Mouse (Mus musculus) kidney, embryonic 14.5 days (tissue): Measurements from ENCODE around the gene Grin2b. TPM values are rescaled to one million over a fixed set of nuclear protein-coding genes. Genes with fewer than 3 reads are reported as not detected.

Experiments used
- ATAC-seq: fragments of 200-750 bp; cut with Nextera tagmentation; 2 replicates; pipeline ENCODE4 v1.8.0; 2017; ENCODE audit warnings: moderate number of reproducible peaks, mild to moderate bottlenecking, moderate TSS enrichment, moderate library complexity; ENCODE audit not compliant: low FRiP score, low TSS enrichment
- H3K27ac ChIP-seq: fragments of 300-500 bp; sonication (generic); 2 replicates; pipeline ENCODE4 v1.5.1; 2014; ENCODE audit warnings: low read depth, mild to moderate bottlenecking, low read length, moderate library complexity, mixed read lengths
- H3K27me3 ChIP-seq: fragments of 300-500 bp; sonication (generic); 2 replicates; pipeline ENCODE4 v1.6.1; 2014; ENCODE audit warnings: mild to moderate bottlenecking, low read length; ENCODE audit not compliant: control insufficient read depth, insufficient read depth
- H3K36me3 ChIP-seq: fragments of 300-500 bp; sonication (generic); 2 replicates; pipeline ENCODE4 v1.6.1; 2014; ENCODE audit warnings: low read length, mixed read lengths; ENCODE audit not compliant: control insufficient read depth, insufficient read depth
- H3K4me1 ChIP-seq: fragments of 300-500 bp; sonication (generic); 2 replicates; pipeline ENCODE4 v1.6.1; 2014; ENCODE audit warnings: low read length, mixed read lengths; ENCODE audit not compliant: control insufficient read depth, insufficient read depth
- H3K4me2 ChIP-seq: fragments of 300-500 bp; sonication (generic); replicated peaks from 2 replicates; pipeline ENCODE4 v1.6.1; 2014; ENCODE audit warnings: low read depth, mild to moderate bottlenecking, low read length
- H3K4me3 ChIP-seq: fragments of 300-500 bp; sonication (generic); 2 replicates; pipeline ENCODE4 v1.5.1; 2014; ENCODE audit warnings: mild to moderate bottlenecking, low read length
- H3K9ac ChIP-seq: fragments of 300-500 bp; sonication (generic); 2 replicates; pipeline ENCODE4 v1.6.1; 2014; ENCODE audit warnings: low read depth, mild to moderate bottlenecking, low read length, moderate library complexity
- H3K9me3 ChIP-seq: fragments of 300-500 bp; sonication (generic); 2 replicates; pipeline ENCODE4 v1.6.1; 2016; ENCODE audit warnings: low read length; ENCODE audit not compliant: control insufficient read depth
- WGBS: fragments of 180-500 bp; shearing (Covaris S2); extraction: QIAGEN DNeasy Blood & Tissue Kit; methylation state at CpG from one replicate; pipeline ENCODE4 v1.1.7; 2014; 5-methylcytosine and 5-hydroxymethylcytosine counted together
- polyA plus RNA-seq: library from polyadenylated mRNA; unstranded; fragments of >200 nt; fragmentation: Nextera tagmentation; extraction: Ambion mirVana; gene quantifications from 2 replicates; pipeline ENCODE4 v1.2.1, GENCODE M21; 2014

Gene Grin2b
- polyA plus RNA-seq, 1 experiment from 2014 or later, result 0.05 TPM

GRCm38 (mm10) chr6:135876163-135876726, 297.1 kb downstream of the Grin2b start:
- WGBS, result 71% methylated on average over 8 of the region's 8 CpGs
- H3K9ac ChIP-seq, result no peak overlapping the region
- no peak overlapping the region for H3K27ac ChIP-seq
- no peak overlapping the region for H3K4me3 ChIP-seq
- no peak for ATAC-seq
- no peaks in the 10 kb centered on the region for H3K27me3 ChIP-seq
- H3K4me2 ChIP-seq, result no peak overlapping the region
- H3K9me3 ChIP-seq, result no peaks in the 10 kb centered on the region
- H3K36me3 ChIP-seq, result no peaks in the 10 kb centered on the region
- no peaks in the 10 kb centered on the region for H3K4me1 ChIP-seq

- ATAC-seq, result no peak
- H3K9me3 ChIP-seq, result no peaks in the 10 kb centered on the region
- H3K27ac ChIP-seq, result no peak overlapping the region
- no peak overlapping the region for H3K9ac ChIP-seq
- H3K4me2 ChIP-seq, result no peak overlapping the region
- H3K4me3 ChIP-seq, result no peak overlapping the region
- no peaks in the 10 kb centered on the region for H3K36me3 ChIP-seq
- no peaks in the 10 kb centered on the region for H3K4me1 ChIP-seq
- no peaks in the 10 kb centered on the region for H3K27me3 ChIP-seq
Observed at GRCm38 (mm10) chr6:135874626-135875025, 298.7 kb downstream of the Grin2b start.

GRCm38 (mm10) chr6:135865832-135866231, 307.5 kb downstream of the Grin2b start:
- no peaks in the 10 kb centered on the region for H3K4me1 ChIP-seq
- H3K4me3 ChIP-seq, result no peak overlapping the region
- 78% methylated on average over 7 of the region's 7 CpGs for WGBS
- H3K4me2 ChIP-seq, result no peak overlapping the region
- H3K9me3 ChIP-seq, result no peaks in the 10 kb centered on the region
- no peak overlapping the region for H3K27ac ChIP-seq
- no peak for ATAC-seq
- H3K36me3 ChIP-seq, result no peaks in the 10 kb centered on the region
- no peaks in the 10 kb centered on the region for H3K27me3 ChIP-seq
- no peak overlapping the region for H3K9ac ChIP-seq

GRCm38 (mm10) chr6:135863965-135864364, 309.3 kb downstream of the Grin2b start:
- ATAC-seq, result no peak
- Histone ChIP-seq H3K4me2 (no peak overlapping the region), H3K4me3 (no peak overlapping the region), H3K36me3 (no peaks in the 10 kb centered on the region), H3K4me1 (no peaks in the 10 kb centered on the region), H3K9ac (no peak overlapping the region), H3K9me3 (no peaks in the 10 kb centered on the region), H3K27me3 (no peaks in the 10 kb centered on the region), H3K27ac (no peak overlapping the region)
- 76% methylated on average over 5 of the region's 5 CpGs for WGBS

- Histone ChIP-seq H3K9me3 (no peaks in the 10 kb centered on the region), H3K27ac (no peak overlapping the region), H3K4me1 (0 out of 2 replicates have a peak, but pooled peaks cover 5% of the 10 kb centered on the region), H3K27me3 (no peaks in the 10 kb centered on the region), H3K9ac (no peak overlapping the region), H3K36me3 (no peaks in the 10 kb centered on the region), H3K4me2 (no peak overlapping the region), H3K4me3 (no peak overlapping the region)
- 72% methylated on average over 8 of the region's 8 CpGs for WGBS
- no peak for ATAC-seq
Observed at GRCm38 (mm10) chr6:135859502-135859901, 313.8 kb downstream of the Grin2b start.

- Histone ChIP-seq H3K4me3 (no peak overlapping the region), H3K9ac (no peak overlapping the region), H3K36me3 (no peaks in the 10 kb centered on the region), H3K9me3 (no peaks in the 10 kb centered on the region), H3K4me2 (no peak overlapping the region), H3K27ac (no peak overlapping the region), H3K4me1 (0 out of 2 replicates have a peak, but pooled peaks cover 6% of the 10 kb centered on the region), H3K27me3 (no peaks in the 10 kb centered on the region)
- WGBS, result 46% methylated on average over 8 of the region's 8 CpGs
- ATAC-seq, result peak; percentile 69; the same call in 1 of the 2 replicates
Observed at GRCm38 (mm10) chr6:135854173-135854591, 319.1 kb downstream of the Grin2b start.

- Histone ChIP-seq H3K36me3 (no peaks in the 10 kb centered on the region), H3K4me3 (no peak overlapping the region), H3K27ac (no peak overlapping the region), H3K9me3 (no peaks in the 10 kb centered on the region), H3K27me3 (no peaks in the 10 kb centered on the region), H3K4me1 (no peaks in the 10 kb centered on the region), H3K9ac (no peak overlapping the region), H3K4me2 (no peak overlapping the region)
- WGBS, result 89% methylated on average over 3 of the region's 3 CpGs
- no peak for ATAC-seq
Observed at GRCm38 (mm10) chr6:135843755-135844154, 329.6 kb downstream of the Grin2b start.

GRCm38 (mm10) chr6:135836353-135836752, 337.0 kb downstream of the Grin2b start:
- ATAC-seq, result no peak
- 95% methylated on average over 4 of the region's 4 CpGs for WGBS
- Histone ChIP-seq H3K4me1 (no peaks in the 10 kb centered on the region), H3K27me3 (no peaks in the 10 kb centered on the region), H3K9ac (no peak overlapping the region), H3K4me2 (no peak overlapping the region), H3K4me3 (no peak overlapping the region), H3K9me3 (no peaks in the 10 kb centered on the region), H3K27ac (no peak overlapping the region), H3K36me3 (no peaks in the 10 kb centered on the region)

- no peak for ATAC-seq
- Histone ChIP-seq H3K4me3 (no peak overlapping the region), H3K4me2 (no peak overlapping the region), H3K36me3 (no peaks in the 10 kb centered on the region), H3K27ac (no peak overlapping the region), H3K27me3 (no peaks in the 10 kb centered on the region), H3K9ac (no peak overlapping the region), H3K9me3 (no peaks in the 10 kb centered on the region), H3K4me1 (no peaks in the 10 kb centered on the region)
- WGBS, result 68% methylated on average over 5 of the region's 5 CpGs
Observed at GRCm38 (mm10) chr6:135833542-135833941, 339.8 kb downstream of the Grin2b start.
